8 mouse cellular contexts compared by ENCODE assay signal in the genomic region with DNA sequence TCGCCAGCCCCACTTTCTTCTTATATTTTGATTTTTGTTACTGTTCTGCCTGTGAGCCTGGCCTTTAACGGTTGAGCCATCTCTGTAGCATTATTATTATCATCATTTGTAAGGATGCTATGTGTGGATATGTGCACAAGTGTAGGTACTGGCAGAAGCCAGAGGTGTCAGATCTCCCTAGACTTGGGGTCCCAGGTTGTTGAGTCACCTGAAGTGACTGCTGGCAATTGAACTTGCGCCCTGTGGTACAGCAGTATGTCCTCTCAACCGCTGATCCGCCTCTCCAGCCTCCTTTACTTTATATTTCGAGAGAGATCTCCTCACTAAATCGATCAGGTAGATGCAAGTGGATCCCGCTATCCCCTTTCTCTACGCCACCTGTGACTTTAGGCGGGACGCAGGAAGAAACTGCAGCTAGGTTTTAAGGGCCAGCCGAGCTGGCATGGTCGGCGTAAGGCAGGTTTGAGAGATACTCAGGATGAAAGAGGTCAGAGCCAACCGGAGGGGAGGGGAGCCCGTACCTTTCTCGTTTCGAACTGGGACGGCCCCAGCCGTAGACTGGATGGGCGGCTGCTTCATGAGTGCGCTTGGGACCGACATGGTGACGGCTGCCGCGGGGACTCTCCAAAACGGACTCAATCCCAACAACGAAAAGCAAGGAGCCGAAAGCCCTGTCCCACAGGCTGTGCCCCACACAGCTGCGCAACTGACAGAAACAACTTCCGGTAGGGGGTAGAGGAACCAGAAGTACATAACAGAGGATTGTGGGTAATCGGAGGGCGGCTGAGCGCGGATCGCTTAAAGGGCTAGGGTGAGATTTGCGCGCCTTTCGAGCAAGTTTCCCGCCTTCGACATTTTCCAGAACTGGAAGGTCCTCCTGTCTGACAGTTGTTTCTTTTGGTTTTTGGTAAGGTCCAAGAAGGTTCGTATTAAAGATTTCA. TPM values are rescaled to one million over a fixed set of nuclear protein-coding genes. Genes with fewer than 3 reads are reported as not detected.
A peak's percentile ranks its signal among the peaks of the same experiment; 100 is the strongest.
DNase-seq lines count a peak whose midpoint lies in the region; ATAC-seq and TF ChIP-seq lines count a peak whose summit lies in the region.
"Not testable (repeated sequence)": the region's sequence is repeated elsewhere in the genome, so short reads cannot be mapped to it uniquely, and the experiment has no call there.

A gene (minus strand): TSS at position 724 of the 941 bp plus-strand sequence.
A gene (plus strand): TSS at position 782 of the 941 bp plus-strand sequence.

- peak within 1 kb of the TSS; percentile 96 for H3K9ac ChIP-seq in ES-E14 (ENCODE audit: insufficient read depth, low read depth, low read length, poor library complexity, severe bottlenecking)
- peak within 1 kb of the TSS; percentile 59 for H3K9ac ChIP-seq in forebrain, embryonic 15.5 days (replicated peaks)
- peak within 1 kb of the TSS; percentile 55 for H3K9ac ChIP-seq in lung, embryonic 14.5 days

- 4% methylated on average over 42 of the region's 42 CpGs for WGBS in forebrain, embryonic 15.5 days
- WGBS in lung, embryonic 14.5 days: 4% methylated on average over 39 of the region's 42 CpGs
- 3% methylated on average over 42 of the region's 42 CpGs for WGBS in olfactory bulb, adult 2 months
- WGBS in thymus, adult 2 months: 4% methylated on average over 42 of the region's 42 CpGs

- peak; percentile 70 for TF ChIP-seq POLR2A in olfactory bulb, adult 2 months (IDR thresholded peaks at IDR 0.05; ENCODE audit: insufficient read depth, low read depth, low read length)
- TF ChIP-seq POLR2A in thymus, adult 2 months (IDR thresholded peaks at IDR 0.05; ENCODE audit: control insufficient read depth, extremely low read depth, insufficient read depth, low read length, poor library complexity): peak; percentile 87

- peak within 1 kb of the TSS; percentile 84 to 99 for H3K4me3 ChIP-seq in ES-E14 (ENCODE audit: insufficient read depth in 1 of 2, low read depth in 1 of 2, low read length in 2 of 2, poor library complexity in 1 of 2, severe bottlenecking in 1 of 2)
- H3K4me3 ChIP-seq in forebrain, embryonic 15.5 days: peak within 1 kb of the TSS; percentile 54
- H3K4me3 ChIP-seq in layer of hippocampus, adult 2 months: peak within 1 kb of the TSS; percentile 88
- H3K4me3 ChIP-seq in lung, embryonic 14.5 days (ENCODE audit: low read depth, low read length): peak within 1 kb of the TSS; percentile 55
- peak within 1 kb of the TSS; percentile 97 for H3K4me3 ChIP-seq in olfactory bulb, adult 2 months (ENCODE audit: insufficient read depth, low read depth, low read length)
- H3K4me3 ChIP-seq in thymus, adult 2 months (ENCODE audit: control insufficient read depth, insufficient read depth, low read length): peak within 1 kb of the TSS; percentile 94

- H3K36me3 ChIP-seq in ES-E14 (ENCODE audit: control insufficient read depth, insufficient read depth, low read length, poor library complexity, severe bottlenecking); forebrain, embryonic 15.5 days; lung, embryonic 14.5 days (ENCODE audit: insufficient read depth); thymus, adult 2 months (ENCODE audit: control insufficient read depth, insufficient read depth, low read length): not testable (repeated sequence)

- peak; percentile 94 for ATAC-seq in forebrain, embryonic 15.5 days (replicated peaks)
- peak; percentile 90 for ATAC-seq in lung, embryonic 14.5 days (ENCODE audit: insufficient read depth)

- in situ Hi-C loops in ES-E14 (cut with MboI; ENCODE audit: low sequenced_read_pairs in 2 of 2, unreplicated experiment in 2 of 2): not testable (repeated sequence)

- H3K27ac ChIP-seq in ES-E14 (ENCODE audit: insufficient read depth, low read depth, low read length, poor library complexity, severe bottlenecking): peak within 1 kb of the TSS; percentile 82
- H3K27ac ChIP-seq in forebrain, embryonic 15.5 days (replicated peaks): peak within 1 kb of the TSS; percentile 66; the same call in 1 of the 2 replicates
- H3K27ac ChIP-seq in layer of hippocampus, adult 2 months: peak within 1 kb of the TSS; percentile 86
- 0 out of 2 replicates have a peak within 1 kb of the TSS, but pooled peaks have one; percentile 40 for H3K27ac ChIP-seq in lung, embryonic 14.5 days (ENCODE audit: low read depth)
- H3K27ac ChIP-seq in olfactory bulb, adult 2 months (ENCODE audit: insufficient read depth, low read depth, low read length): not testable (repeated sequence)
- peak within 1 kb of the TSS; percentile 79; the same call in 1 of the 2 replicates for H3K27ac ChIP-seq in thymus, adult 2 months (ENCODE audit: control insufficient read depth, insufficient read depth, low read length)

- peak; percentile 55 for TF ChIP-seq CTCF in layer of hippocampus, adult 2 months (conservative IDR thresholded peaks at IDR 0.05)
- TF ChIP-seq CTCF in lung, embryonic 14.5 days (IDR thresholded peaks at IDR 0.05; ENCODE audit: low read depth): peak; percentile 24; the same call in 1 of the 2 replicates
- not testable (repeated sequence) for TF ChIP-seq CTCF in olfactory bulb, adult 2 months (IDR thresholded peaks at IDR 0.05; ENCODE audit: insufficient read depth, low read depth, low read length); thymus, adult 2 months (IDR thresholded peaks at IDR 0.05; ENCODE audit: borderline replicate concordance, control insufficient read depth, extremely low read depth, insufficient read depth, low read length, poor library complexity)

- not testable (repeated sequence) for H3K4me1 ChIP-seq in ES-E14 (ENCODE audit: control insufficient read depth in 2 of 2, insufficient read depth in 2 of 2, low read length in 2 of 2, poor library complexity in 1 of 2); lung, embryonic 14.5 days (ENCODE audit: insufficient read depth); olfactory bulb, adult 2 months (ENCODE audit: control insufficient read depth, insufficient read depth, low read length); thymus, adult 2 months (replicated peaks; ENCODE audit: control insufficient read depth, insufficient read depth, low read length)
- H3K4me1 ChIP-seq in forebrain, embryonic 15.5 days: peaks cover 22% of the 10 kb centered on the region

- peak; percentile 88 for DNase-seq in ES-E14 (ENCODE audit: low read depth, low spot score)
- peak; percentile 81 for DNase-seq in cerebellum, adult 11-12 months
- DNase-seq in heart, postnatal 36 days: peak; percentile 77 to 82
- peak; percentile 83 to 88 for DNase-seq in layer of hippocampus, adult 2 months (ENCODE audit: low spot score in 2 of 2)
- DNase-seq in lung, embryonic 14.5 days: peak; percentile 96
- DNase-seq in thymus, adult 2 months: peak; percentile 85

- not testable (repeated sequence) for H3K27me3 ChIP-seq in forebrain, embryonic 15.5 days; lung, embryonic 14.5 days (ENCODE audit: insufficient read depth, low read length); thymus, adult 2 months (ENCODE audit: control insufficient read depth, insufficient read depth, low read length)

- H3K4me2 ChIP-seq in forebrain, embryonic 15.5 days (replicated peaks): peak within 1 kb of the TSS; percentile 72
- H3K4me2 ChIP-seq in lung, embryonic 14.5 days: peak within 1 kb of the TSS; percentile 58

- H3K9me3 ChIP-seq in ES-E14 (ENCODE audit: control insufficient read depth, insufficient read depth, low read depth, low read length); forebrain, embryonic 15.5 days; lung, embryonic 14.5 days (ENCODE audit: low read depth, low read length): not testable (repeated sequence)

- intact Hi-C loops in heart, postnatal 36 days (cut with DNase I): loop anchor here (5.0 kb wide), 1 partner anchor 34 kb away; a partner anchor contains a TSS

TF ChIP-seq in ES-E14, 5 proteins besides CTCF, POLR2A, EP300 and RAD21:
- TF ChIP-seq HCFC1 (IDR thresholded peaks at IDR 0.05; ENCODE audit: borderline replicate concordance, insufficient read depth, low read length): peak; percentile 68; the same call in 1 of the 2 replicates

RNA-seq across cellular contexts. Expression of the first gene that starts in this region (rescaled TPM):
- total RNA-seq in ES-E14 (2012; rRNA removed): 20.6 and 27.8 TPM in 2 replicates
- 32.5 and 34.5 TPM in 2 replicates for polyA plus RNA-seq in forebrain, embryonic 15.5 days (2015; fragmentation: Nextera tagmentation; extraction: Ambion mirVana)
- total RNA-seq in heart, postnatal 36 days (2021): 10 to 100 TPM; 28.6 to 34.1 TPM
- 10 to 100 TPM; 31.4 to 34.0 TPM for total RNA-seq in layer of hippocampus, adult 2 months (2021)
- polyA plus RNA-seq in lung, embryonic 14.5 days (2014; fragmentation: Nextera tagmentation; extraction: Ambion mirVana): 24.7 and 25.6 TPM in 2 replicates
- not detected in 2 replicates for polyA plus RNA-seq in olfactory bulb, adult 2 months (2012; ENCODE audit: insufficient read depth, insufficient read length, low replicate concordance, missing spikeins)
- 3.8 and 4.7 TPM in 2 replicates for polyA plus RNA-seq in thymus, adult 2 months (2012; rRNA removed)

RNA-seq across cellular contexts. Expression of the second gene that starts in this region (rescaled TPM):
- 19.9 and 21.5 TPM in 2 replicates for total RNA-seq in ES-E14 (2012; rRNA removed)
- polyA plus RNA-seq in forebrain, embryonic 15.5 days (2015; fragmentation: Nextera tagmentation; extraction: Ambion mirVana): 7.2 and 8.2 TPM in 2 replicates
- total RNA-seq in heart, postnatal 36 days (2021): 1 to 10 TPM; 2.4 to 2.6 TPM
- total RNA-seq in layer of hippocampus, adult 2 months (2021): 1 to 10 TPM; 2.6 to 2.8 TPM
- 10.2 and 10.4 TPM in 2 replicates for polyA plus RNA-seq in lung, embryonic 14.5 days (2014; fragmentation: Nextera tagmentation; extraction: Ambion mirVana)
- polyA plus RNA-seq in olfactory bulb, adult 2 months (2012; ENCODE audit: insufficient read depth, insufficient read length, low replicate concordance, missing spikeins): not detected in 2 replicates
- 15.5 and 19.1 TPM in 2 replicates for polyA plus RNA-seq in thymus, adult 2 months (2012; rRNA removed)
